Mouse (Mus musculus) heart, adult 9 months (tissue): Measurements from ENCODE around the gene Tst.

ENCODE experiments used
- DNase-seq, 2 experiments: peaks; one replicate each; pipeline ENCODE4 v3.0.0; 2022; ENCODE audit warnings: low spot score in 2 of 2

Tst gene

GRCm38 (mm10) chr15:78405517-78406211, at the start of gene Tst:
Gene Tst (minus strand): TSS chr15:78405907.
- DNase-seq, result peak; percentile 90 to 92

- no peak for DNase-seq
These were observed 49.5 kb upstream of the Tst start for GRCm38 (mm10) chr15:78455168-78455567.

- no peak for DNase-seq
These were observed 47.2 kb upstream of the Tst start for GRCm38 (mm10) chr15:78452929-78453328.

- DNase-seq, result no peak
These were observed 45.5 kb upstream of the Tst start for GRCm38 (mm10) chr15:78451201-78451600.

- DNase-seq, result no peak
These were observed 44.7 kb upstream of the Tst start for GRCm38 (mm10) chr15:78450419-78450768.

GRCm38 (mm10) chr15:78449694-78450418, 44.1 kb upstream of the Tst start:
- peak in 1 of 2 experiments; percentile 69 for DNase-seq

GRCm38 (mm10) chr15:78449131-78449530, 43.4 kb upstream of the Tst start:
- no peak for DNase-seq

- peak; percentile 85 to 94 for DNase-seq
These were observed 42.2 kb upstream of the Tst start for GRCm38 (mm10) chr15:78447746-78448535.

GRCm38 (mm10) chr15:78447121-78447520, 41.4 kb upstream of the Tst start:
- DNase-seq, result no peak

- no peak for DNase-seq
These were observed 38.1 kb upstream of the Tst start for GRCm38 (mm10) chr15:78443857-78444256.

GRCm38 (mm10) chr15:78442231-78442630, 36.5 kb upstream of the Tst start:
- no peak for DNase-seq

- DNase-seq, result no peak
These were observed 33.3 kb upstream of the Tst start for GRCm38 (mm10) chr15:78438973-78439372.

GRCm38 (mm10) chr15:78438505-78438904, 32.8 kb upstream of the Tst start:
- no peak for DNase-seq

- DNase-seq, result no peak
These were observed 32.3 kb upstream of the Tst start for GRCm38 (mm10) chr15:78438018-78438394.

GRCm38 (mm10) chr15:78437237-78438017, 31.7 kb upstream of the Tst start:
- DNase-seq, result peak; percentile 71 to 76

- DNase-seq, result peak; percentile 80 to 88
These were observed 30.9 kb upstream of the Tst start for GRCm38 (mm10) chr15:78436380-78437192.

GRCm38 (mm10) chr15:78435681-78436080, 30.0 kb upstream of the Tst start:
- DNase-seq, result no peak

GRCm38 (mm10) chr15:78434896-78435520, 29.3 kb upstream of the Tst start:
- DNase-seq, result no peak

- DNase-seq, result no peak
These were observed 25.9 kb upstream of the Tst start for GRCm38 (mm10) chr15:78431541-78432121.

- DNase-seq, result no peak
These were observed 25.2 kb upstream of the Tst start for GRCm38 (mm10) chr15:78430874-78431273.
